Mouse (Mus musculus) CH12.LX (cell line): ENCODE measurements around the gene Snx8.

Experiments
- CHD1 ChIP-seq: IDR thresholded peaks from 2 replicates; pipeline ENCODE4 v1.6.1; 2012; ENCODE audit warnings: low read depth, low read length, improper control_type of control experiment, inconsistent platforms
- CTCF ChIP-seq, 2 experiments: IDR thresholded peaks in 1 of 2; conservative IDR thresholded peaks in 1 of 2; 2 replicates each; pipeline ENCODE4 v1.5.1; 2011 to 2012; ENCODE audit warnings: low read depth in 2 of 2, low read length in 2 of 2, improper control_type of control experiment in 1 of 2, inconsistent platforms in 1 of 2, mild to moderate bottlenecking in 1 of 2, moderate library complexity in 1 of 2
- MAX ChIP-seq: IDR thresholded peaks from 2 replicates; pipeline ENCODE4 v1.6.1; 2011; ENCODE audit warnings: low read length, improper control_type of control experiment
- MXI1 ChIP-seq: IDR thresholded peaks from 2 replicates; pipeline ENCODE4 v1.6.1; 2011; ENCODE audit warnings: mild to moderate bottlenecking, low read depth, low read length, improper control_type of control experiment
- POLR2A ChIP-seq: IDR thresholded peaks from 2 replicates; pipeline ENCODE4 v1.6.1; 2011; ENCODE audit warnings: low read depth, mild to moderate bottlenecking, improper control_type of control experiment, low read length
- TCF12 ChIP-seq: IDR thresholded peaks from 2 replicates; pipeline ENCODE4 v1.6.1; 2014; ENCODE audit warnings: low read depth, mild to moderate bottlenecking, inconsistent platforms, low read length, improper control_type of control experiment

DNA sequence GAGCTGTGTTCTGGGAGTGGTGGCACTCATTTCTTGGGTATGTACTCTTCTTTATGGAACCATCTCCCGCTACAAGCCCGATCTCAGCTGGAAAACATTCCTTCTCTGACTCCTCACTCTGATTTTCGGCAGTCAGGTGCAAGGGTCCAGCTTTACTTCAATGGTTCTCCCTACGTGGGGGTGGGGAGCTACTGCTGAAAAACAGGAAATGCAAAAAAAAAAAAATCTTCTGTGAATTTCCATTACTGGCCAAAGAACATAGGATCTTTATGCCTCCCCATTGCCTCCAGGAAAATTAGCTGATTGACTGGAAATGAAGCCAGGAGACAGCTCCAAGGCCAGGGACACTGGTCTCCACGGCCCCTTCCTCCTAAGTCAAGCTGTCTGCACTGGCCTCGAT is 17.6 kb upstream of the Snx8 start:
- no peak for TF ChIP-seq TCF12
- no peak for TF ChIP-seq CTCF (conservative IDR thresholded peaks at IDR 0.05 in 1 of 2, IDR thresholded peaks at IDR 0.05 in 1 of 2; ENCODE audit: low read depth in 2 of 2, low read length in 2 of 2)
- no peak for TF ChIP-seq MAX
- no peak for TF ChIP-seq POLR2A
- no peak for TF ChIP-seq CHD1
- TF ChIP-seq MXI1: no peak
